Mouse (Mus musculus) embryonic facial prominence, embryonic 12.5 days (tissue): ENCODE results near the gene Gm10065. TPM values are rescaled to one million over a fixed set of nuclear protein-coding genes. Genes with fewer than 3 reads are reported as not detected.
"Not testable (repeated sequence)": the region's sequence is repeated elsewhere in the genome, so short reads cannot be mapped to it uniquely, and the experiment has no call there.

Experiments
- ATAC-seq: fragments of 200-750 bp; cut with Nextera tagmentation; 2 replicates; pipeline ENCODE4 v1.8.0; 2017; ENCODE audit not compliant: insufficient number of reproducible peaks, insufficient read depth, low FRiP score, low TSS enrichment
- H3K27ac ChIP-seq: fragments of 300-500 bp; sonication (generic); 2 replicates; pipeline ENCODE4 v1.5.1; 2016; ENCODE audit warnings: mild to moderate bottlenecking
- H3K27me3 ChIP-seq: fragments of 300-500 bp; sonication (generic); 2 replicates; pipeline ENCODE4 v1.6.1; 2016; ENCODE audit warnings: mild to moderate bottlenecking, moderate library complexity
- H3K36me3 ChIP-seq: fragments of 300-500 bp; sonication (generic); 2 replicates; pipeline ENCODE4 v1.6.1; 2016; ENCODE audit warnings: mild to moderate bottlenecking
- H3K4me1 ChIP-seq: fragments of 300-500 bp; sonication (generic); 2 replicates; pipeline ENCODE4 v1.6.1; 2016
- H3K4me2 ChIP-seq: fragments of 300-500 bp; sonication (generic); replicated peaks from 2 replicates; pipeline ENCODE4 v1.6.1; 2016; ENCODE audit warnings: mild to moderate bottlenecking, moderate library complexity
- H3K4me3 ChIP-seq: fragments of 300-500 bp; sonication (generic); 2 replicates; pipeline ENCODE4 v1.5.1; 2016; ENCODE audit warnings: mild to moderate bottlenecking
- H3K9ac ChIP-seq: fragments of 300-500 bp; sonication (generic); 2 replicates; pipeline ENCODE4 v1.6.1; 2016; ENCODE audit warnings: mild to moderate bottlenecking, moderate library complexity
- H3K9me3 ChIP-seq: fragments of 300-500 bp; sonication (generic); 2 replicates; pipeline ENCODE4 v1.6.1; 2016; ENCODE audit warnings: mild to moderate bottlenecking, moderate library complexity
- WGBS: fragments of 180-500 bp; shearing (Covaris S2); methylation state at CpG from one replicate; pipeline ENCODE4 v1.1.7; 2016; 5-methylcytosine and 5-hydroxymethylcytosine counted together
- polyA plus RNA-seq: library from polyadenylated mRNA; unstranded; fragments of >200 nt; fragmentation: Nextera tagmentation; extraction: Ambion mirVana; gene quantifications from 2 replicates; pipeline ENCODE4 v1.2.1, GENCODE M21; 2016

Gene Gm10065
- polyA plus RNA-seq, 1 experiment from 2014 or later = not detected

DNA sequence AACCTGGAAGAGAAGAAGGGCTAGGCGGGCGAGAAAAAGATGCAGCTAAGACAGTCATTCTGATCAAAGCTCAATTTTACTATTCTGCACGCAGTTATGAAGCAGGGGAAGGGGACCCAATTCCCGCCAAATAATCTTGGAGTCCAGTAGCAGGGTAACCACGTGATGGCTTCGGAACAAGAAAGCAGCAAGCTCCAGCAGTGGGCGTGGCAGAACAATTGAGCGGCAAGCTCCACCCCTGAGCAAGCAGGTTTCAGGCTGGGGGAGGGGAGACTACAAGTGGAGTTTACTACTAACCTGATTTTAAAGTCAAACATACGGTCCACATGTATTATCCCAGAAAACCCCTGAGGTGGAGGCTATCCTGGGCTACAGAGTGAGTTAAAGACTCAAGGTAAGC, 16.7 kb downstream of the Gm10065 start:
- H3K9me3 ChIP-seq, H3K27ac ChIP-seq, ATAC-seq, H3K4me2 ChIP-seq, H3K4me3 ChIP-seq, H3K4me1 ChIP-seq, H3K27me3 ChIP-seq, H3K9ac ChIP-seq, H3K36me3 ChIP-seq: not testable (repeated sequence)
- WGBS = 56% methylated on average over 9 of the region's 9 CpGs

- no peak for ATAC-seq
- Histone ChIP-seq H3K4me3 (no peak overlapping the region), H3K4me2 (no peak overlapping the region), H3K36me3 (0 out of 2 replicates have a peak, but pooled peaks cover 2% of the 10 kb centered on the region), H3K27me3 (peaks cover 10% of the 10 kb centered on the region; the same call in 1 of the 2 replicates), H3K9me3 (no peaks in the 10 kb centered on the region), H3K4me1 (0 out of 2 replicates have a peak, but pooled peaks cover 6% of the 10 kb centered on the region), H3K9ac (no peak overlapping the region), H3K27ac (no peak overlapping the region)
- WGBS = 9% methylated on average over 4 of the region's 4 CpGs
Measured at GRCm38 (mm10) chr13:21456347-21456746, 22.9 kb downstream of the Gm10065 start.

DNA sequence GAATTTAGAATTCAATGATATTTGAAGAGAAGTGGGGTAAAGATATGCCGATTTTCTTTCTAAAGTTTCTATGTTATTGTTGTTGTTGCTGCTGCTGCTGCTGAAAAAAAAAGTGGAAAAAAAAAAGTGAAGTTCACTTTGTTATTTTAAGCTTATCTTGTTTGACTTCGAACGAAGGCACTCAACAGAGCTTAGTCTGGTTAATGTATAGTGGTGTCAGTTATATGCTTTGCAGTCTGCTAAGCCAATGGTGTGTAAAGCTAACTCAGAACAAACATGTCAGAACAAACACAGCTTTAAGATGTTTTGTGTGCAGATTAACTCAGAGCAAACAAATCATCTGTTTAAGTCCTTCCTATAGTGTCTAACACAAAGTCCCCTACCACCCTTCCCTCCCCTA, 25.1 kb downstream of the Gm10065 start:
- Histone ChIP-seq H3K4me2 (no peak overlapping the region), H3K4me1 (0 out of 2 replicates have a peak, but pooled peaks cover 6% of the 10 kb centered on the region), H3K36me3 (0 out of 2 replicates have a peak, but pooled peaks cover 3% of the 10 kb centered on the region), H3K4me3 (no peak overlapping the region), H3K9me3 (no peaks in the 10 kb centered on the region), H3K27ac (no peak overlapping the region), H3K27me3 (peaks cover 7% of the 10 kb centered on the region; the same call in 1 of the 2 replicates), H3K9ac (no peak overlapping the region)
- WGBS = 85% methylated on average over 3 of the region's 3 CpGs
- ATAC-seq = no peak

DNA sequence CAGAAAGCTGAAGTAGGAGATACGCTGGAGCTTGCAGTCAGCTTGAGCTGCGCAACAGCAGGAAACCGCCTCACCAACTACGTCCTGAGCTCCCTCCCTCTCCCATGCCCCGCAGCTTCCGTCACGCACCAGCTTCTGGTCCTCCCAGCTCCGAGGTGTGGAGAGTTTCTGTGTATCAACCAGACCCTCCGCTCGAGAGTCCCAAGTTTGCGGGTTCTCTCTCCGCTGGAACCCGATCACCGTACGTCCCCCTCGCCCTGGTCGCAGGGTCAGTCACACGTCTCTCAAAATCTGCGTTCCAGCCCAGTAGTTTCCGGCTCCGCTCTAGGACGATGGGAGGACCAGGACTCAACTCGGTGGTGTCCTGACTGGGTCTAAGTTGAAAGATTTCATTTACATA, 25.8 kb downstream of the Gm10065 start, which contains the start of gene Zscan26:
TSS of gene Zscan26 (minus strand) at position 282 of the 400 bp plus-strand sequence.
- H3K36me3 ChIP-seq = peaks cover 6% of the 10 kb centered on the region; the same call in 1 of the 2 replicates
- H3K27me3 ChIP-seq = peaks cover 7% of the 10 kb centered on the region; the same call in 1 of the 2 replicates
- peak within 1 kb of the TSS; percentile 70 for H3K4me3 ChIP-seq
- 0 out of 2 replicates have a peak, but pooled peaks cover 6% of the 10 kb centered on the region for H3K4me1 ChIP-seq
- peak within 1 kb of the TSS; percentile 73 for H3K9ac ChIP-seq
- ATAC-seq = peak; percentile 81
- WGBS = under 1% methylated on average over 23 of the region's 23 CpGs
- peak within 1 kb of the TSS; percentile 71 for H3K4me2 ChIP-seq
- no peaks in the 10 kb centered on the region for H3K9me3 ChIP-seq
- H3K27ac ChIP-seq = peak within 1 kb of the TSS; percentile 69; the same call in 1 of the 2 replicates

GRCm38 (mm10) chr13:21453042-21453441, 26.2 kb downstream of the Gm10065 start:
- peak overlapping the region; percentile 73 for H3K9ac ChIP-seq
- ATAC-seq = no peak
- peak overlapping the region; percentile 69; the same call in 1 of the 2 replicates for H3K27ac ChIP-seq
- 3% methylated on average over 13 of the region's 13 CpGs for WGBS
- 0 out of 2 replicates have a peak, but pooled peaks cover 6% of the 10 kb centered on the region for H3K4me1 ChIP-seq
- peak overlapping the region; percentile 71 for H3K4me2 ChIP-seq
- H3K27me3 ChIP-seq = peaks cover 7% of the 10 kb centered on the region; the same call in 1 of the 2 replicates
- peak overlapping the region; percentile 70 for H3K4me3 ChIP-seq
- no peaks in the 10 kb centered on the region for H3K9me3 ChIP-seq
- H3K36me3 ChIP-seq = peaks cover 10% of the 10 kb centered on the region

GRCm38 (mm10) chr13:21447856-21448614, 31.2 kb downstream of the Gm10065 start:
- 72% methylated on average over 16 of the region's 16 CpGs for WGBS
- no peak for ATAC-seq
- H3K4me3 ChIP-seq = no peak overlapping the region
- no peaks in the 10 kb centered on the region for H3K27me3 ChIP-seq
- H3K4me2 ChIP-seq = no peak overlapping the region
- H3K4me1 ChIP-seq = 0 out of 2 replicates have a peak, but pooled peaks cover 6% of the 10 kb centered on the region
- H3K9me3 ChIP-seq = no peaks in the 10 kb centered on the region
- peaks cover 52% of the 10 kb centered on the region for H3K36me3 ChIP-seq
- H3K9ac ChIP-seq = no peak overlapping the region
- H3K27ac ChIP-seq = no peak overlapping the region

DNA sequence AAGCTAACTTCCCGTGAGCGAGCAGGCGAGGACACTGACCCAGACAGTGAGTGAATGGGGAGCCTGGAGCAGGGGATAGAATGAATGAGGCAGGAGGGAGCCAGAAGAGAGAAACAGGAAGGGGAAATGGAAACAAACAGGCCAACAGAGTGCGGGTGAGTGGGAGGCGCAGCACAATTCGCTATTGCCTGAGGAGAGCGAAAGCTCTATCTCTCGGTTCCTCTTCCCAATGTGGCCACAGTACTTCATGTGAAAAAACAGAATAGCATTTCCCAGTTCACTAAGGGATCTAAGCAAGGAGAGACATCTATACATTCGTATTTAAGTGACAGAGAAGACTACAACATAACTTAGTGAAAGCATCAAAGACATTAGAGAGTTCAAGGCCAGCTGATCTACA, 32.4 kb downstream of the Gm10065 start:
- no peaks in the 10 kb centered on the region for H3K4me1 ChIP-seq
- H3K9ac ChIP-seq = no peak overlapping the region
- no peak overlapping the region for H3K4me3 ChIP-seq
- H3K27me3 ChIP-seq = no peaks in the 10 kb centered on the region
- H3K36me3 ChIP-seq = peaks cover 52% of the 10 kb centered on the region
- no peak overlapping the region for H3K27ac ChIP-seq
- no peaks in the 10 kb centered on the region for H3K9me3 ChIP-seq
- no peak for ATAC-seq
- WGBS = 89% methylated on average over 9 of the region's 9 CpGs
- H3K4me2 ChIP-seq = no peak overlapping the region

- no peaks in the 10 kb centered on the region for H3K9me3 ChIP-seq
- H3K9ac ChIP-seq = peak overlapping the region; percentile 62; the same call in 1 of the 2 replicates
- no peaks in the 10 kb centered on the region for H3K27me3 ChIP-seq
- no peak overlapping the region for H3K27ac ChIP-seq
- WGBS = 14% methylated on average over 10 of the region's 10 CpGs
- peaks cover 7% of the 10 kb centered on the region; the same call in 1 of the 2 replicates for H3K4me1 ChIP-seq
- peak overlapping the region; percentile 76 for H3K4me2 ChIP-seq
- H3K36me3 ChIP-seq = peaks cover 27% of the 10 kb centered on the region
- ATAC-seq = no peak
- peak overlapping the region; percentile 52 for H3K4me3 ChIP-seq
Measured at GRCm38 (mm10) chr13:21441207-21441572, 38.1 kb downstream of the Gm10065 start.

GRCm38 (mm10) chr13:21440503-21441206, 38.6 kb downstream of the Gm10065 start, which contains the start of gene Pgbd1:
TSS of gene Pgbd1 (minus strand) at chr13:21441058.
- Histone ChIP-seq H3K9me3 (no peaks in the 10 kb centered on the region), H3K36me3 (peaks cover 23% of the 10 kb centered on the region), H3K4me1 (peaks cover 7% of the 10 kb centered on the region; the same call in 1 of the 2 replicates), H3K27me3 (no peaks in the 10 kb centered on the region), H3K27ac (peak within 1 kb of the TSS; percentile 52), H3K9ac (peak within 1 kb of the TSS; percentile 62), H3K4me2 (peak within 1 kb of the TSS; percentile 76), H3K4me3 (peak within 1 kb of the TSS; percentile 52)
- ATAC-seq = peak; percentile 67; the same call in 1 of the 2 replicates
- WGBS = under 1% methylated on average over 32 of the region's 32 CpGs

DNA sequence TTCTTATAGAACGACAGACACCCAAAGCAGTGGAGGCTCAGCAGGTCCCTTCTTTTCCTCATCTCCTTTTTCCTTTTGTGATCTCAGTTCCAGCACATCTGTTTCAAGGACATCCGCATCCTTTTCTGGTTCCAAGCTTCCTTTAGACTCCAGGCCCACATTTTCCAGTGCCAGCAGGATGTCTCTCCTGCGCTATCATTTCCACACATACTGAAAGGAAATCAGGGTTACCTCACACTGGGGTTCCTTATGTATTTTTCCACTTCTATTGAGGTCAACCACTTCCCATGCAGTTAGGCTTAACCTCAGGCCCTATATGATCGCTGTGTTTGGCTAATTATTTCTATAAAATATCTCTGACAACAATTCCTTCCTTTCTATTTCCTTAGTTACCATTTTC, 43.8 kb downstream of the Gm10065 start:
- 81% methylated on average over 4 of the region's 4 CpGs for WGBS
- H3K27ac ChIP-seq = no peak overlapping the region

More for the DNA sequence above, 43.8 kb downstream of the Gm10065 start:
- no peak for ATAC-seq
- Histone ChIP-seq H3K9ac (no peak overlapping the region), H3K27me3 (no peaks in the 10 kb centered on the region), H3K4me1 (peaks cover 7% of the 10 kb centered on the region; the same call in 1 of the 2 replicates), H3K9me3 (no peaks in the 10 kb centered on the region), H3K4me2 (no peak overlapping the region), H3K4me3 (no peak overlapping the region), H3K36me3 (no peaks in the 10 kb centered on the region)
